Mouse (Mus musculus) naive thymus-derived CD4-positive, alpha-beta T cell, adult 2 months (primary cell): ENCODE results near the gene Olfr791.

Source experiments
- DNase-seq: peaks from one replicate; pipeline ENCODE4 v3.0.0-alpha.2; 2011; ENCODE audit warnings: low read depth

The Olfr791 gene

DNA sequence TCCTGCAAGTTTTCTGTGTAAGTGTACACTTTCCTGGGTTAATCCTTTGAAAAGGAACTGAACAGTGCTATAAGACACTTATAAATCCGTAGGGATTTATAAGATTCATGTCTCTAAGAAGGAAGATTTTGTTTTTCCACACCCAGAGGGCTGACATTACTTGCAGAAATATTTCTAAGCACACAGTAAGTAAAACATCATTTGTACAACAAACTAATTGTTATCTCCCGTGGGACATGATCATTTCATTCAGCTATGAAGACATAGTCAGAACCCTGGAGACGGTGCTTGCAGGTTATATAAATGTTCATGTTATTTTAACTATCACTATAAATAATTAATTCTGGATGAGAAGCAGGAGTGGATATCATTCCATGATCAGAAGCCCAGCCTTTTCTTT is at the start of gene Olfr791:
Gene Olfr791, plus strand, starts transcription at position 301 of the 400 bp plus-strand sequence.
- DNase-seq: no peak

DNA sequence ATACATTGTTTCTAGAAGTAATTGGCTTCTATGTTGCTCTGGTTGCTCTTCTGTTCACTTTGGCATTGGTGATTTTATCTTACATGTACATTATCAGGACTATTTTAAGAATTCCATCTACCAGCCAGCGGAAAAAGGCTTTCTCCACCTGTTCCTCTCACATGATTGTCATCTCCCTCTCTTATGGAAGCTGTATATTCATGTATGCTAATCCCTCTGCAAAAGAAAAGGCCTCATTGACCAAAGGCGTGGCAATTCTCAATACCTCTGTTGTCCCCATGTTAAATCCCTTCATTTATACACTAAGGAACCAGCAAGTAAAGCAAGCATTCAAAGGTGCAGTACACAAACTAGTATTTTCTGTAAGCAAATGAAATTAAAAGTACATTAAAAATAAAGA is 48.3 kb upstream of the Olfr791 start:
- no peak for DNase-seq

DNA sequence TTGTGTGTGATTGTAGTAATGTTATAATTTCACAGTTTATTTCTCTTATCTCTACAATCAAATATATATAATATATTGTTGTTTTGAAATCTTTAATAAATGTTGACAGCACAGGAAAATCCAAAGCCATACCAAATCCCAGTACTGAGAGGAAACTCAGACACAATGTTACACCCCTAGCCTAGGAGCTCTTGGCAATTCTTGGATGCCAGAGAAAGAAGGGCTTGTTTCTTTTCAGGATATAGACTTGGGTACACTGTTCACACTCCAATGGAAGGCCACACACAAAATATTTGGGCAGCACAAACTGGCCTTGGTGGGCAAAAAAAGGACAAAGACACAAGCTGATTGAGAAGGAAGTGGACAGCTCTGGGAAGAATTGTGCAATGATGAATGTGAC is 47.9 kb upstream of the Olfr791 start:
- DNase-seq: no peak

DNA sequence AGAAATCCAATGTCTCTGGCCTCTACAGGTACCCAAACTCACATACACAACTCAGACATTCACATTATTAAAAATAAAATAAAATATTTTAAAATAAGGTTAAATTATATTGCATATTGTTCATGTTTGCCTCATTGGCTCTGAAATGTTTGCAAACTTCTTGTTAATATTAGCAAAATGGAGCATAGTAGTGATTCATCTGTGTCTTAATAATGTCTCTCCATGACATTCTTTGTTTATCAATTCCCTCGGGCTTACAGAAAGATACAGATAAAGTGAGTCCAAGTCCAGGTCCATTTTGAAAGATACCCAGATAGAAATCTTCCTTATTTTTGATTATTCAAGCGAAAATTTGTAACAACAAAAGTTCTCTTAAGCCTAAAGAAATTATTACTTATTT is 37.1 kb upstream of the Olfr791 start, which contains the start of gene Olfr789:
Gene Olfr789, plus strand, starts transcription at position 301 of the 400 bp plus-strand sequence.
- no peak for DNase-seq

DNA sequence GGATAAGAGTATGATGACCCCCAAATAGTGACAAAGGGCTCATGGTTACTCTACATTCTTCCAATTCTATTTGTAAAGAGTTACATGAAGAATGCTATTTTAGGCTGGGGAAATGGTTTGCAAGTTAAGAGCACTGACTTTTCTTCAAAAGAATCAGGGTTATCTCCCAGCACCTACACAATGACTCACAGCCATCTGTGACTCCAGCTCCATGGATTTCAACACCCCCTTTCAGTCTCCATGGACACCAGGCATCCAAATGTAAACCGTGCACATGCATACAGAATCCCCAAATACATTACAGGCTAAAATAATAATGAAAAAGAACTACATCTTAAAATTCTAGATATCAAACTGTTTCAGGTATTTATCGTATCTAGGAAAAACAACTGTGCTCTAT is 31.5 kb upstream of the Olfr791 start:
- DNase-seq: no peak

DNA sequence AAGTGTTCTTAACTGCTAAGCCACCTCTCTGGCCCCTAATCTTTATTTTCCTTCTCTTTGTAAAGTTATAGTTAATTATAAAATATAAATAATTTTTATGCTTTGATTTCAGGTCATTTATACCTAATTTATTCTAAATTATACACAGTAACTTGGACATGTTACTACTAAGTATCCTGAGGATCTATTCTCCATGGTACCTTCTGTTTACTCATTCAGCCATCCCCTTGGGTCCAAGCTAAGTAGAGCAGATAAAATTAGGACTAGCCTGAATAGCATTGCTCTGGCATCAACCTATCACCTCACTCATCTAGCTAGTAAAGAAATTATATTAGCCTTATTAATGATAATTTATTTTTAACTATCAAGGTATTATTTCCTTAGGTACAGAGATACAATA is 23.4 kb upstream of the Olfr791 start, which contains the start of gene Olfr790:
Gene Olfr790, plus strand, starts transcription at position 301 of the 400 bp plus-strand sequence.
- DNase-seq: no peak

DNA sequence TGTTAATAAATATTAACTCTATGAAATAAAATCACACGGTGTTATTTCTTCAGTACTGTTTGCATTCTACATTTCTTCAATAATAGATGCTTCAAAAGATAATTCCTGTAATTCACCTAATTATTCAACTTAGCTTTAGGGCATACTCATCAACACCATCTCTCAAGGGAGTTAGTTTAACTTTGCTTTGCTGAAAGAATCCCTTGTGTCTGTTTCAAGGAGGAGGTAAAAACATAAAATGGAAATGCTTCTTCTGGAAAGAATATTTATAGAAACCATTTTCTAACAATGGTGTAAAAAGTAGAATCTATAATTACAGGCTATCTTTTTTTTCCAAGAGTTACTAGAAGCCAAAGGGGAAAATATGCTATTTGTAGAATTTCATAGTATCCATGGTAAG is 17.3 kb downstream of the Olfr791 start, which contains the start of gene Olfr792:
Gene Olfr792, plus strand, starts transcription at position 301 of the 400 bp plus-strand sequence.
- no peak for DNase-seq

DNA sequence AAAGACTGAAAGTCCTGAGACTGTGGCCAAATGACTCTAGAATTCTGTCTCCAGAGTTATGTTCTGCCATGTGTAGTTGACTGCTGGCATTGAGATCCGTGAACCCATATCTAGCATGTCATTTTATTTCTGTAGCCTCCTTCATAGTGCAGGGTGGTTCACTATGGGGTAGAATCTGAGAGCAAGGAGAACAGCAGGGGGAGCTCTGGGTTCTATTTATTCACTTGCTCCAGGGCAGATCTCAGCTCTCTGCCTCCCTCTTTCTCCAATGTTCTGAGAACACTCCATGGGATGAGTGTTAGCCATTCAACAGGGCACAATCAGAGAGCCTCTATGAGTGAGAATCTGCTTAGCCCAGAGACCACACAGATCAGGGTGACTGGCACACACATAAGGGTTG is 27.8 kb downstream of the Olfr791 start:
- DNase-seq: no peak

DNA sequence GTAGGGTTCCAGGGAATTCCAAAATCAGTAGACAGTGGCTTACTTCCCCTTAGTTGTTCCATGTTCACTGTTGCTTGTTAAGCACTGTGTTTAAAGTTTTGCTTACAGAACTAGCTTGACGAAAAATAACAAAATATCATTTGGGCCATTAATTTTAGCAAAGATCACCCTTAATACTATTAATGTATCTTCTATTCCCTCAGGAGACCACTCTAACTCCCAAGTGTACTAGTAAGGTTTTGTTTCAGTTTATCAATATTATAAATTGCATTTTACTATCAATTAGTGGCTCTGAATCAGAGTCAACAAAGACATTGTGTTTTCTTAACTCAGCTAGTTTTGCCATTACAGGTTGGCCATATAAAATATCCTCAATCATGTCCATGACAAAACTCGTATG is 45.8 kb downstream of the Olfr791 start, which contains the start of gene Olfr794:
Gene Olfr794, plus strand, starts transcription at position 301 of the 400 bp plus-strand sequence.
- no peak for DNase-seq

DNA sequence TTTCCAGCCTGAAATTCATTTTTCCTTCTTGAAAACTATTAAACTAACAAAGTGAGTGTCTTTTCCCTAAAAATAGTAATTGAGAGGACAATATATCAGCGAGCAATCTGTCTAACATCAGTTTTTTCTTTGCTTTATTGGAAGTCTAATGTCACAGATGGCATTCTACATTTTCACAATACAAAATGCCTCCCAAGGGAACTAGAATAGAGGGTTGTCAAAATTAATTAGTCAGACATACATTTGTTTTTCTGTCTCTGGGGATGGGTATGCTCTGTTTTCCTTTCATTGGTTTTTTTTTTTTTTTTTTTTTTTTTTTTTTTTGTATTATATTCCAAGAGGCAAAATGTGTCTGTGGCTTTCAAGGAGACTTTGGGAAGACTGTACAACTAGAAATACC is 55.5 kb downstream of the Olfr791 start:
- no peak for DNase-seq
